In genomic region chr8:105170381-105171115, GRCm38 (mm10) we compare ENCODE assay signal across 8 mouse cellular contexts. TPM values are rescaled to one million over a fixed set of nuclear protein-coding genes. Genes with fewer than 3 reads are reported as not detected.
DNase-seq lines count a peak whose midpoint lies in the region; ATAC-seq lines count a peak whose summit lies in the region.

TSS of gene Cbfb (plus strand) at chr8:105170674.

- no peaks in the 10 kb centered on the region for H3K36me3 ChIP-seq in hindbrain, embryonic 15.5 days

- peaks cover 21% of the 10 kb centered on the region for H3K4me1 ChIP-seq in hindbrain, embryonic 15.5 days (replicated peaks)

- H3K9me3 ChIP-seq in hindbrain, embryonic 15.5 days = no peaks in the 10 kb centered on the region

- H3K9ac ChIP-seq in hindbrain, embryonic 15.5 days = peak within 1 kb of the TSS; percentile 67

- peak within 1 kb of the TSS; percentile 73 for H3K4me3 ChIP-seq in hindbrain, embryonic 15.5 days

- peak within 1 kb of the TSS; percentile 85 for H3K27ac ChIP-seq in hindbrain, embryonic 15.5 days (replicated peaks)

- ATAC-seq in hindbrain, embryonic 15.5 days (ENCODE audit: low FRiP score, low read depth) = peak; percentile 95

- whole genome bisulfite sequencing in hindbrain, embryonic 15.5 days = under 1% methylated on average over 55 of the region's 86 CpGs

- H3K27me3 ChIP-seq in hindbrain, embryonic 15.5 days = no peaks in the 10 kb centered on the region

- peak within 1 kb of the TSS; percentile 68 for H3K4me2 ChIP-seq in hindbrain, embryonic 15.5 days

- DNase-seq in T-cell, adult 2 months (ENCODE audit: low spot score) = peak; percentile 98
- peak; percentile 87 to 91 for DNase-seq in cerebellum, postnatal 36 days
- DNase-seq in frontal cortex, postnatal 36 days (ENCODE audit: low spot score in 2 of 2) = peak; percentile 91 to 92
- DNase-seq in left cerebral cortex, adult 11 months (ENCODE audit: low spot score) = peak; percentile 86
- DNase-seq in lung, postnatal 36 days = peak; percentile 98
- DNase-seq in retina, embryonic 14.5 days (ENCODE audit: low spot score) = peak; percentile 94
- DNase-seq in thymus, postnatal 36 days = peak; percentile 98 to 99

RNA-seq across cellular contexts. Expression of gene Cbfb, which starts in this region (rescaled TPM):
- 28.8 and 29.0 TPM in 2 replicates for polyA plus RNA-seq in hindbrain, embryonic 15.5 days (2015; fragmentation: Nextera tagmentation; extraction: Ambion mirVana)

Comparison
In these comparisons a context has a peak if more than half of its experiments do, and no peak if none do; other contexts are left out.
1. Peak in every context shown above with its lines: DNase-seq, ATAC-seq, H3K4me3 ChIP-seq and H3K27ac ChIP-seq.